Mouse (Mus musculus) hindbrain, embryonic 14.5 days (tissue): Measurements from ENCODE around the gene Akap8. TPM values are rescaled to one million over a fixed set of nuclear protein-coding genes. Genes with fewer than 3 reads are reported as not detected.

ENCODE experiments used
- ATAC-seq: fragments of 200-750 bp; cut with Nextera tagmentation; 2 replicates; pipeline ENCODE4 v1.8.0; 2017; ENCODE audit warnings: moderate number of reproducible peaks, mild to moderate bottlenecking, moderate TSS enrichment, moderate library complexity; ENCODE audit not compliant: low FRiP score
- DNase-seq: peaks from one replicate; pipeline ENCODE4 v3.0.0-alpha.2; 2015; ENCODE audit warnings: low spot score
- H3K27ac ChIP-seq: fragments of 300-500 bp; sonication (generic); 2 replicates; pipeline ENCODE4 v1.5.1; 2014; ENCODE audit warnings: mild to moderate bottlenecking, moderate library complexity
- H3K27me3 ChIP-seq: fragments of 300-500 bp; sonication (generic); 2 replicates; pipeline ENCODE4 v1.6.1; 2014; ENCODE audit warnings: mild to moderate bottlenecking, low read length, mixed read lengths; ENCODE audit not compliant: control insufficient read depth, insufficient read depth
- H3K36me3 ChIP-seq: fragments of 300-500 bp; sonication (generic); replicated peaks from 2 replicates; pipeline ENCODE4 v1.6.1; 2014; ENCODE audit not compliant: control insufficient read depth, insufficient read depth
- H3K4me1 ChIP-seq: fragments of 300-500 bp; sonication (generic); replicated peaks from 2 replicates; pipeline ENCODE4 v1.6.1; 2014; ENCODE audit warnings: antibody characterized with exemption, low read length, mixed read lengths; ENCODE audit not compliant: control insufficient read depth, insufficient read depth
- H3K4me2 ChIP-seq: fragments of 300-500 bp; sonication (generic); replicated peaks from 2 replicates; pipeline ENCODE4 v1.6.1; 2014; ENCODE audit warnings: mild to moderate bottlenecking, moderate library complexity
- H3K4me3 ChIP-seq: fragments of 300-500 bp; sonication (generic); replicated peaks from 2 replicates; pipeline ENCODE4 v1.5.1; 2014; ENCODE audit warnings: mild to moderate bottlenecking, low read length
- H3K9ac ChIP-seq: fragments of 300-500 bp; sonication (generic); 2 replicates; pipeline ENCODE4 v1.6.1; 2014
- H3K9me3 ChIP-seq: fragments of 300-500 bp; sonication (generic); 2 replicates; pipeline ENCODE4 v1.6.1; 2016; ENCODE audit warnings: low read length; ENCODE audit not compliant: control insufficient read depth
- WGBS: fragments of 180-500 bp; shearing (Covaris S2); extraction: QIAGEN DNeasy Blood & Tissue Kit; methylation state at CpG from one replicate; pipeline ENCODE4 v1.1.7; 2014; 5-methylcytosine and 5-hydroxymethylcytosine counted together
- polyA plus RNA-seq: library from polyadenylated mRNA; unstranded; fragments of >200 nt; fragmentation: Nextera tagmentation; extraction: Ambion mirVana; gene quantifications from 2 replicates; pipeline ENCODE4 v1.2.1, GENCODE M21; 2014

Gene Akap8
- polyA plus RNA-seq, 1 experiment from 2014 or later: 46.2 TPM

- peak within 1 kb of the TSS; percentile 68 for H3K4me3 ChIP-seq
- H3K9ac ChIP-seq: peak within 1 kb of the TSS; percentile 80
- peak within 1 kb of the TSS; percentile 81 for H3K4me2 ChIP-seq
- peak within 1 kb of the TSS; percentile 81 for H3K27ac ChIP-seq
- DNase-seq: peak; percentile 97
- ATAC-seq: peak; percentile 97
- H3K9me3 ChIP-seq: no peaks in the 10 kb centered on the region
- no peaks in the 10 kb centered on the region for H3K27me3 ChIP-seq
- peaks cover 16% of the 10 kb centered on the region for H3K4me1 ChIP-seq
- H3K36me3 ChIP-seq: peaks cover 19% of the 10 kb centered on the region
- under 1% methylated on average over 37 of the region's 37 CpGs for WGBS
Measured at GRCm38 (mm10) chr17:32350382-32350983, 29.4 kb upstream of the Akap8 start, which contains the start of gene Akap8l. TSS of gene Akap8l (minus strand) at chr17:32350607.

DNA sequence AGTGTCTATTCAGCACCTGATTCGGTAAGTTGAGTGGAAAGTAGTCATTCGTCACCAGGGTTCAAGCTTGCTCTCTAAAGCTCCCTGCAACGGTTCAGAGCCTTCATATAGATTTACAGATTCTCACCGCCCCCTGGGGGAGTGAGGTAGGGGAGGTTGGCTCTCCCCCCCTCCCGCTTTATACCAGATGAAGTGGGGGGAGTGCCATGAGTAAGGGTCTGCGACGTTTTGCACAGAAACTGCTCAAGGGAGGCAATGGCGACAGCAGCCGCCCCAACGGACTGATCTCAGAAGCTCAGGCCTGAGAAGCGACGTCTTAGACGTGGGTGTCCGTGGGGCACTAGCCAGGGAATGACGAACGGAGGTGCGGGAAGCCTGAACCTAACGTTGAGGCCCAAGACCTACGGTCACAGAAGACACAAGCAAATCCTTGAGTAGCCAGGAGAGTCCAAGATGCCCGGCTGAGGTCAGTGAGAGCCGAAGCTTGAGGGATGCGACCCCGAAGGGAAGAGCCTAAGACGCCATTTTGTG is 28.9 kb upstream of the Akap8 start:
- H3K9me3 ChIP-seq: no peaks in the 10 kb centered on the region
- H3K4me2 ChIP-seq: peak overlapping the region; percentile 81
- H3K36me3 ChIP-seq: peaks cover 14% of the 10 kb centered on the region
- H3K27me3 ChIP-seq: no peaks in the 10 kb centered on the region
- ATAC-seq (peak; percentile 7; the same call in 1 of the 2 replicates), DNase-seq (no peak)
- H3K27ac ChIP-seq: peak overlapping the region; percentile 81
- WGBS: 0% methylated on average over 24 of the region's 24 CpGs
- peak overlapping the region; percentile 80 for H3K9ac ChIP-seq
- H3K4me3 ChIP-seq: peak overlapping the region; percentile 68
- peaks cover 16% of the 10 kb centered on the region for H3K4me1 ChIP-seq

DNA sequence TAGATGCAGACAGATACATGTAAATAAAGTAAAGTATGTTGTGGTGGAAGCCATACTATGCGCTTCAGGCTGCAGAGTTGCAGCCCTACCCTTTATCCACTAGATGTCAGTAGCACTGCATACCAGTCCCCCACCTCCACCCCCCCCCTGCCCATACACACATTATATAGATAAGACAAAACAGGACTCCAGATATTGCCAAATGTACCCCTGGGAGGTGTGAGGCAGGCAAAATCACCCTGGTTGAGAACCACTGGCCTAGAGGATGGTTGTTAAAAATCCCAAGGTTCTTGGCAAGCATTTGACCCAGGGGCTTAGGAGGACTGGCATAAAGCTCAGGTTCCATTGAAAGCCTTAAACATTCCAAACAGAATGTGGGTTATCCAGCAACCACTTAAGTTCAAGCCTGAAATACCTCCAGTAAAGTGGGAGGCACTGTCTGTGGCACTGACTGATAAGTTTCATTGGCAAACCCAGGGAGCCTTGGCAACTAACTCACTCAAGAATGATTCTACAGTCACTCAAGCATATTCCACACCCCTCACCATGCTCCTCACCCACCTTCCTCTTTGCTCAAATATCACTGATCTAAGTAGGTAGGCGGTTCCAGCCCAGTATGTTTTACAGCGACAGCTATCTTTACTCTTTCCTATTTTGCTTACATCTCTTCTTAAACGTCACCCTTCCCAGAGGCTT is 28.1 kb upstream of the Akap8 start:
- peaks cover 16% of the 10 kb centered on the region for H3K4me1 ChIP-seq
- DNase-seq: peak; percentile 60
- H3K4me2 ChIP-seq: peak overlapping the region; percentile 81
- H3K27ac ChIP-seq: peak overlapping the region; percentile 81
- peak overlapping the region; percentile 68 for H3K4me3 ChIP-seq
- 21% methylated on average over 4 of the region's 4 CpGs for WGBS
- peaks cover 14% of the 10 kb centered on the region for H3K36me3 ChIP-seq
- H3K9me3 ChIP-seq: no peaks in the 10 kb centered on the region
- peak overlapping the region; percentile 80 for H3K9ac ChIP-seq
- ATAC-seq: no peak
- no peaks in the 10 kb centered on the region for H3K27me3 ChIP-seq

- Histone ChIP-seq H3K4me3 (no peak overlapping the region), H3K27me3 (no peaks in the 10 kb centered on the region), H3K4me1 (peaks cover 16% of the 10 kb centered on the region), H3K9ac (peak overlapping the region; percentile 80; the same call in 1 of the 2 replicates), H3K27ac (no peak overlapping the region), H3K9me3 (no peaks in the 10 kb centered on the region), H3K36me3 (peaks cover 15% of the 10 kb centered on the region), H3K4me2 (peak overlapping the region; percentile 81)
- 98% methylated on average over 2 of the region's 2 CpGs for WGBS
- ATAC-seq (no peak), DNase-seq (no peak)
Measured at GRCm38 (mm10) chr17:32348406-32348805, 27.4 kb upstream of the Akap8 start.

DNA sequence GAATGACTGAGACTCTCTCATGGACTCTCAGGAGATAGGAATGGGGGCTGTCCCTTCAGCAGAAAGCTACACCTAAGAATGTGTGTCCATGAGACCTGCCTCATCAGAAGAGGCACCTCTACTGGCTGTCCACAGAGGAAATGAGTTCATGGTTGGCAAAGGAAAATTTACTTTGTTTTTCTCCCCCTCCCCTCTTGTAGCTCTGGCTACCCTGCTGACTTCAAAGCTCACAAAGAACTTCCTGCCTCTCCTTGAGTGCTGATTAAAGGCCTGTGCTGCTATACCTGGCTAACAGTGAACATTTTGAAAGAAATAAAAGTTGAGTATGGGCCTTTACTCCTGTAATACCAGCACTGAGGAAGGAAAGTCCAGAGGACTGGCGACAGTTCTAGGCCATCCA is 20.1 kb upstream of the Akap8 start:
- ATAC-seq (no peak), DNase-seq (no peak)
- Histone ChIP-seq H3K9ac (no peak overlapping the region), H3K4me1 (no peaks in the 10 kb centered on the region), H3K27me3 (no peaks in the 10 kb centered on the region), H3K4me3 (no peak overlapping the region), H3K9me3 (no peaks in the 10 kb centered on the region), H3K4me2 (no peak overlapping the region), H3K36me3 (peaks cover 56% of the 10 kb centered on the region), H3K27ac (no peak overlapping the region)
- WGBS: 96% methylated on average over 1 of the region's 1 CpGs

DNA sequence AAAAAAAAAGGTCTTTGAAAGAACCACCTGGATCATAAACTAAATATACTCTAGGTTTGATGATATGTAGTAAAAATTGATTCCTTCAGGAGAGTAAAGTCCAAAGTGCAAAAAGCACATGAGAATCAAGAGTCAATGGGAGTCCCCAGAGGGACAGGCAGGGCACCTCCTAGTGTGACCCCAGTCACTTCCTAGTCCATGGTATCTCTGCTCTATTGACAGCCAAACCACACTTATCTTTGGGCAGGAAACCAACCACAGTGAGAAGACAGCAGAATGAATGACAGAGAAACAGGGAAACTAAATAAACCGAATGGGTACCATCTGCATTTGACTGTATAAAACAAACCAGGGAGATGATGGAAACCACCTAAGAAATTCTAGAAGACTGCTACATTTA is 19.1 kb upstream of the Akap8 start:
- DNase-seq (no peak), ATAC-seq (no peak)
- Histone ChIP-seq H3K4me3 (no peak overlapping the region), H3K27ac (no peak overlapping the region), H3K9ac (no peak overlapping the region), H3K36me3 (peaks cover 66% of the 10 kb centered on the region), H3K27me3 (no peaks in the 10 kb centered on the region), H3K4me2 (no peak overlapping the region), H3K4me1 (no peaks in the 10 kb centered on the region), H3K9me3 (no peaks in the 10 kb centered on the region)
- 89% methylated on average over 1 of the region's 1 CpGs for WGBS

GRCm38 (mm10) chr17:32335869-32336268 is 14.8 kb upstream of the Akap8 start:
- no peaks in the 10 kb centered on the region for H3K9me3 ChIP-seq
- DNase-seq (no peak), ATAC-seq (no peak)
- H3K36me3 ChIP-seq: peaks cover 86% of the 10 kb centered on the region
- no peak overlapping the region for H3K9ac ChIP-seq
- H3K4me2 ChIP-seq: no peak overlapping the region
- WGBS: 91% methylated on average over 2 of the region's 2 CpGs
- no peak overlapping the region for H3K4me3 ChIP-seq
- H3K27ac ChIP-seq: no peak overlapping the region
- no peaks in the 10 kb centered on the region for H3K27me3 ChIP-seq
- H3K4me1 ChIP-seq: no peaks in the 10 kb centered on the region

DNA sequence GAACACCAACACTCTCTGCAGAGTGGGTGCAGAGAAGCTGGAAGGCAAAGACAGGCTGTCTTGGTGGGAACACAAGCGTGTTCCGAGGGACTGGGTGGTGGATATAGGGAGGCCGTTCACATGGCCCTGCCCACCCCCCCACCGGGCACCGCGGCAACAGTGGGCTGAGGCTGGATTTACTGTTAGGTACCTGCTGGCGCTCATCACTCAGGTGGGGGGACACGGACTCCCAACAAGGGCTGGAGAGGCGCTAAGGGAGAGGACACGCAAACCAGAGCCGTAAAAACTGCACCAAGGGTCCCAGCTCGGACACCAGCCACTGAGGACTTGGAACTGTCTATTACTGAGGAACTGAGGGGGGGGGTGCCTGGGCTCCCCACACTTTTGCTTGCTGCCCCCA is 13.9 kb upstream of the Akap8 start:
- H3K9ac ChIP-seq: no peak overlapping the region
- H3K36me3 ChIP-seq: peaks cover 95% of the 10 kb centered on the region
- no peak overlapping the region for H3K4me3 ChIP-seq
- no peak for ATAC-seq
- no peaks in the 10 kb centered on the region for H3K4me1 ChIP-seq
- H3K27ac ChIP-seq: no peak overlapping the region
- no peak overlapping the region for H3K4me2 ChIP-seq
- H3K9me3 ChIP-seq: no peaks in the 10 kb centered on the region
- 93% methylated on average over 12 of the region's 12 CpGs for WGBS
- no peaks in the 10 kb centered on the region for H3K27me3 ChIP-seq
- DNase-seq: no peak

DNA sequence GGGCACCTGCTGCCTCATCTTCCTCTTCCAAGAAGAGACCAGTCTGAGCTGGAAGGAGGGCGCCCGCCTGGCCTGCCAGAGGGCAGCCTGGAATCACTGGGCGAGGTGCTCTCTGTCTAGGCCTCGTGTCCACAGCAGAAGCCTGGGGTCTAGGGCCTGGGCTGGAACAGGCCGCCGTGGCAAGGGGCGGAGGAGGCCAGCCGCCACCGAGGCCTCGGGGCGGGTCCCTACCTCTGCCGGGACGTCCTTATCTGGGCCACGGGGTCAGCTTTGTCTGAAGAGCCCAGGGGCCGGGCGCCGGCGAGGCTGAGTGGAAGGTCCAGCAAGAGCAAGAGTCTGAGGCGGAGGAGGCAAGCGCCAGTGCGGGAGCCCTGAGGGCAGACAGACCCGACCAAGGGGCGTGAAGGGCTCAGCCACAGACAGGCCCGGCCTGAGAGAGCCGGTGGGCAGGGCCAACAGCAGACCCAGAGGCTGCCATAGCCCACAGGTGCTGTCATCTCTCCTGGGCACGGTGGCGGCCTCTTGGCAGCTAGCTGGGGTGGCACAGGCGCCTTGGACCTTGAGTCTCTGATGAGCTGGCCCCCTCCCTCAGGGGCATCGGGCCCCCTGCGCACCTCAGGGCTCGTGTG is 12.8 kb upstream of the Akap8 start:
- DNase-seq (no peak), ATAC-seq (no peak)
- Histone ChIP-seq H3K4me3 (no peak overlapping the region), H3K36me3 (peaks cover 93% of the 10 kb centered on the region), H3K27ac (no peak overlapping the region), H3K4me2 (no peak overlapping the region), H3K9ac (no peak overlapping the region), H3K9me3 (no peaks in the 10 kb centered on the region), H3K27me3 (no peaks in the 10 kb centered on the region), H3K4me1 (no peaks in the 10 kb centered on the region)
- WGBS: 91% methylated on average over 31 of the region's 31 CpGs
